Mouse (Mus musculus): ENCODE data around the gene Mon2.

The Mon2 gene

DNA sequence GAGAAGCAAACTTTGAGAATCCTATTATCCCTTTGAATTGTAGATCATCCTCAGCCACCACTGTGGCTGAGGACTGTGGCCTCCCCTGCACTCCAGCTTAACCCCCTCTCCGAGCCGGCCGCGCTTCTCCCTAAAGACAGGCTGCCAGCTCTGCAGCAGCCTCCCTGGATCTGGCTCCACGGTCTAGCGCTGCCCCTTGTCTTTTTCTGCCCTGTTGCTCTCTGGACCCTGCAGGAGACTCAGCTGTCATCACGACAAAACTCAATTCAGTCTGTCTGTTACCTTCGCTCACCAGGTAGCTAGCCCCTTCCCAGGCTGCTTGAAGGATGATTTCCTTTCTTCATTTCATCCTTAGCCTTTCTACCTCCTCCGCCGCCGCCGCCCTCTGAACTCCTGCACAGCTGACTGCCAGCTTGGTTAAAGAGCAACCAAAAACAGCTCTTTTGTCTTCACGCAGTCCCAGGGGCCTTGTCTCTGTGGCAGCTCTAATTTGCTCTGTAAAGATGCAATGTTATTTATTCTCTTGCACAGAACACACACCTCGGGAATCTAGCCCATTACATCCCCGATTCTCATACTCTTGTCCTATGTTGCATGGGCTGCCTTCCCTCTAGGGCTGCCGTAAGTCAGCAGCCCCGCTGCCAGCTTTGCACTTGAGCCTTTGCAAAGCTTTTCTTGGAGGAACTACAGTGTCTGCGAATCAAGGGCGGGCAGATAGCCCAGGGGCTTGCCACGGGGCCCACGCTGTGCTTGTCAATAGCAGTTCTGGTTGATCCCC is 112.7 kb downstream of the Mon2 start:
- DNase-seq (ENCODE audit: low spot score in 2 of 2) = no peak

DNA sequence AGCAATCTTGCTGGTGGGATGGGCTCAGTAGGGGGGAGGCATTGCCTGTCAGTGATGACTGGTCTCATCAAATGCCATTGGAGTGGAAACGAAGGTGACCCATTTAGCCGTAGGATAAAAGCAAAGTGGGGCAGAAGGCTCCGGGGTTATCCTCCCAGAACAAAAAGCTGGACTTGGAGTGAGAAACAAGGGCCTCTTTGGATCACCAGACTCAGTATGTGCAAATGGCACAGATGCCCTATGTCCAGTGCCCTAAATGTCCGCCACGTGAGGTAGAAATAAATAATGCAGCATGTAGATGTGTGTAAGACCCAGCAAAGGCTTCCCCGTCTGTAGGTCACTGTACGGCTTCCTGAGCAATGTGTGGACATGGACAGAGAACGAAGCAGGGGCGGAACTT is 113.7 kb downstream of the Mon2 start:
- DNase-seq (ENCODE audit: low spot score in 2 of 2) = no peak

DNA sequence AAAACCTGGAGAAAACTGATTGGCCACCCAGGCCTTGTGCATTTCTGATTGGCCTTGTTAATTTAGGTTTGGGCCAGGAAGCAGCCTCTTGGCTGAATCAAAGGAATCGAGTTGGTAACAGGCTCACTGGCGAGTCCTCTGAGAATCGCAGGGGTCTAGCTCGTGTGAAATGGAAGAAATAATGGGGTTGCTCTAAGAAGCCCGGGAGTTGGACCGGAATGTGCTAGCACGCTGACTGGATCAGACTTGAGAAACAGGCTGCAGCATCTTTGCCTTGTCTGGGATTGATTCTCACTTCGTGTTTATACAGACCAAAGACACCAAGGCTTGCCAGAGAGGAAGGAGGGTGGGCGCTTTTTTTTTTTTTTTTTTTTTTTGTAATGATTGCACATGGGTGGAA is 114.8 kb downstream of the Mon2 start:
- DNase-seq (ENCODE audit: low spot score in 2 of 2) = no peak

DNA sequence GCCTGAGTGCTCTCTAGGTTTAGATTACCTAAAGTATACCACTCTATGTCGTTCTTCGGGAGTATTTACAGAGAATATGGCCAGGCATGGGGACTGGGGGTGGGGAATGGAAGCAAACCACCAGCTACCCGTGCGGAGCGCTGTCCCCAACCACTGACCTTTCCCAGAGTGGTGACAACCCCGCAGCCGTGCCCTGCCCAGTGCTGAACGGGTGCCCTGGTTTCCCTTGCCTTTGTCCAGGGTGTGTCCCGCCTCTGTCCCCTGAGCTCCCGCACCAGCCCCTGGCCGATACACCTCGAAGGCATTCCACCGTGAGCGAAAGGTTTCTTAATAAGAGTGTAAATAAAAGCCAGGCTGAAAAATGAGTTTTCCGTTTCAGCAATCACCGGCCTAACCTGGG is 115.6 kb downstream of the Mon2 start:
- DNase-seq (ENCODE audit: low spot score in 2 of 2) = no peak

DNA sequence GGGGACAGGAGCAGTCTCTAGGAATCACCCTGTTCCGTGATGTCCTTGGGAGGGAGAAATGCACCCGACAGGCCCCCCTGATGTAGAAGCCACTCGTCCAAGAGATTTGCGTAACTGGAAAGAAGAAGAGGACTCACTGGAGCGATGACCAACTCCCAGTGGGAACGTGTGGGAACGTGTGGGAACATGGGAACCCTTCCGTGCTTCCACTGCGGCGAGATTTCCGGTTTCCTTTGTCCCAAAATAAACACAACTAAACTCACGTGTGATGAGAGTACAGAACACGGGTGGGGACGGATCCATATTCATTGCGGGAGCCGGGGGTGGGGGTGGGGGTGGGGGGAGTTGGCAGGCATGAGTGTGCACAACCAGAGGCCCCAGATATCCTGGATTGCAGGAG is 116.1 kb downstream of the Mon2 start:
- DNase-seq (ENCODE audit: low spot score in 2 of 2) = no peak

DNA sequence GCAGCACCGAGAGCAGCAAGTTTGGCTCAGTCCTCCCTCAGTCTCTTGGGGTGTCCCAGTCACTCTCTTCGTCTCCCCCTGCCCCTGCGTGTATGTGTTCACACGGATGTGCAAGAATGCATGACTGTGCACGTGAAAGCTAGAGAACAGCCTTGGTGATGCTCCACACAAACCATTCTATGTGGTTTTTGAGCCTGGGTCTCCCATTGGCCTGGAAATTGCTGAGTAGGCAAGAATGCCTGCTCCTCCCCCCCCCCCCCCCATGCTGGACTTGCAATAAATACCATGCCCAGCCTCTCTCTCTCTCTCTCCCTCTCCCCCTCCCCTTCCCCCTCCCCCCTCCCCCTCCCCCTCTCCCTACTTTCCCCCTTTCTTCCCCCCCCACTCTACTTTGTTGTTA is 117.6 kb downstream of the Mon2 start:
- no peak for DNase-seq (ENCODE audit: low spot score in 2 of 2)

DNA sequence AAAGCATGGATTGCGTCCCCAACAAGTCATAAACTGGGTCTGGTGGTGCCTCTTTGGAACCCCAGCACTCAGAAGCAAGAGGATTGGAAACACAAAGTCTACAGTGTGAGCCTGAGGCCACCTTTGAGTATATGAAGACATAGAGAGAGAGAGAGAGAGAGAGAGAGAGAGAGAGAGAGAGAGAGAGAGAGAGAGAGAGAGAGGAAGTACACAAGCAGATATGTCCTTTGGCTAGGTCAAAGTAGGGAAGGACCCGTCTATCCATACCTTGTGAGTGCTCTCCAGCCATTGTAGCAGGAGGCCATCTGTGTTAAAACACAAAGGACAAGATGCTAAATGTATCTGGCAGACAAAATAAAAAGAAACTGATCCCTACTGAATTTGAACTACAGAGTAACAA is 118.4 kb downstream of the Mon2 start:
- DNase-seq (ENCODE audit: low spot score in 2 of 2) = no peak

DNA sequence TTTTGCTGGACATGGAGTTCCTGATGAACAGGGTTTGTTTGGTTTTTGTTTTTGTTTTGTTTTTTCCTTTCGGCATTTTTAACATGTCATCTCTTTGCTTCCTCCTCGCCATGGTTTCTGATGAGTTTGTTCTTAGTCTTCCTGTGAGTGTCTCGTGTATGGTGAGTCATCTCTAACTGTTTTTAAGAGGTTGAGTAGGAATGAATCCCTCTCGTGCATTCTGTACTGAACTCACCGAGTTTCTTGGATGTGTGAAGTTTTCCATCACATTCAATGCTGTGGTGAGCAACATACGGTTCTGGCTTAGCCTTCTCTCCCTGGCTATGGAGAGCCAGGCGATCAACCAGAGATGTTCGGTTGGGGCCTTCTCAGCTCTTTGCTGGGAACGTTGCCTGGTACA is 122.7 kb downstream of the Mon2 start:
- DNase-seq (ENCODE audit: low spot score in 2 of 2) = no peak

DNA sequence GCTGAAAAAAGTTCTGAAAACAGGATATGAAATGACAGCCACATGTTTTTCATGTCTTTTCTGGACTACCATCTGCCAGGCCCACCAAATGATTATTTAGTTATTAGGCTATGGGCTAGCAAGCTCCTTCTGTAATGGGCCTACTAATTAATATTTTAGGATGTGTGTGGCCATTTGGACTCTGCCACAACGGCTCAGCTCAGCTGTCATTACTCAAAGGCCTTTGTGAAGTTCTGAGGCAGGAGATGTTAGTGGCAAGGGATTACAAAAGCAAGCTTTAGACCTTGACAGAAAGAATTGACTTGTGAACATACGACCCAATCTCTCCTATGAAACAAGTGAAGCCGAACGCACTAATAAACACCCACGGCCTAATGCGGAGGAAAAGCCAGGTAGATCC is 125.3 kb downstream of the Mon2 start:
- DNase-seq (ENCODE audit: low spot score in 2 of 2) = no peak

DNA sequence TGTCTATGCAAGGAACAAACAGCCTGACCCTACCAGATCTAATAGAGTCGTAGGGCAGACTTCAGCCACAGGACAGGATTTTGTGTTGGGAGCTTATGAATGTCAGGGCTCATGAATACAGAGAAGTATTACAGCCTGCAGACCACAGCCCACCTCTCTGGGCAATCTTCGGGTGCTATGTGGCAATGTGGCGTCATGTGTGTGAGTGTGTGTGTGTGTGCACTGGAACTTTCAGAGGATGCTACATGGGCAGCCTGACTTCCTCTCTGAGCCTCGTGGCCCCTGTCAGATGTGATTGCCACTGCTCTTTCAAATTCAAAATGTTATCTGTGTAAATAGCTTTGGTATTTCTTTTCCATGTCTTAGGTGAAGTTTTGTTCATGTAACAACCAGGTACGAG is 131.4 kb downstream of the Mon2 start:
- no peak for DNase-seq (ENCODE audit: low spot score in 2 of 2)

DNA sequence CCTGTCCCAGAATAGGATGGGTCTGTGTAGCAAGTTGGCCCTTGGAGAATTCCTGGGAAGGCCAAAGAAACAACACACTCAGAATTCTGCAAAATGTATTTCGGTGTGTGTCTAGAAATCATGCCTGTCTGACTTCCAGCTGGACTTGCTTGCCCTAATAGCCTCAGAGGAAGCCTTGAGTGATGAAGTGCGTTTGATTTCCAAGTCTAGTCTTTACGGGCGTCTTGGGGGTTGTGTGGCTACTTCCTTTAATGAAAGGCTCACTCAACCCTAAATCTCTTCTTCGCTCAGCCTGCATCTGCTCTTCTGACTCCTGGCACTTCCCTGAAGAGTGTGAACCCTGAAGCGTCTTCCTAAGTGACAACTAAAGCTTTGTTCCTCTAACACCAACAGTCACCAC is 132.5 kb downstream of the Mon2 start:
- DNase-seq (ENCODE audit: low spot score in 2 of 2) = no peak

DNA sequence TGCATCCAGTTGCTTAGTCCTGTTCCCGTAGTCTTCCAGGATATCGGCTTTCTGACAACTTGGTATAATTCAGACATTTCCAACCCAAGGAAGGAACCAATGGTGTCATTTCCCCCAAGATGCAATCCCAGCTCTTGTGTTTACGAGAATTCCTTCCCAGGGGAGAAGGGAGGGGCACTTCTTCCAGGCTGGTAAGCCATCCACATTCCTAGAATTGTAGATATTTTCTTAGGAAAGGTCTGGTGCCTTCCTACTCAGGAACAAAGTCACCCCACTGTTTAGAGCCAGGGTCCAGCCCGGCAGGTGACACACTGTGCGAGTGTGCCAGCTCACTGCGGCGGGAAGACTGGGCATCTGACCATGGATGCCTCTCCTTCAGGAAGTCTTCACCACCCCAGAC is 133.5 kb downstream of the Mon2 start:
- DNase-seq (ENCODE audit: low spot score in 2 of 2) = no peak
